Mouse (Mus musculus): ENCODE measurements around the gene Il10. TPM values are rescaled to one million over a fixed set of nuclear protein-coding genes. Genes with fewer than 3 reads are reported as not detected.
A peak's percentile ranks its signal among the peaks of the same experiment; 100 is the strongest.

The Il10 gene
- not detected in 2 replicates for polyA plus RNA-seq (2014; fragmentation: Nextera tagmentation; extraction: Ambion mirVana)

DNA sequence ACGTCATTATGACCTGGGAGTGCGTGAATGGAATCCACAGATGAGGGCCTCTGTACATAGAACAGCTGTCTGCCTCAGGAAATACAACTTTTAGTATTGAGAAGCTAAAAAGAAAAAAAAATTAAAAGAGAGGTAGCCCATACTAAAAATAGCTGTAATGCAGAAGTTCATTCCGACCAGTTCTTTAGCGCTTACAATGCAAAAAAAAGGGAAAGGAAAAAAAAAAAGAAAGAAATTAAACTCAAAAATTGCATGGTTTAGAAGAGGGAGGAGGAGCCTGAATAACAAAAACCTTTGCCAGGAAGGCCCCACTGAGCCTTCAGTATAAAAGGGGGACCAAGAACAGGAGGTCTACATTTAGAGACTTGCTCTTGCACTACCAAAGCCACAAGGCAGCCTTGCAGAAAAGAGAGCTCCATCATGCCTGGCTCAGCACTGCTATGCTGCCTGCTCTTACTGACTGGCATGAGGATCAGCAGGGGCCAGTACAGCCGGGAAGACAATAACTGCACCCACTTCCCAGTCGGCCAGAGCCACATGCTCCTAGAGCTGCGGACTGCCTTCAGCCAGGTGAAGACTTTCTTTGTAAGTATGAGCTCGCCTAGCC, at the start of gene Il10:
Gene Il10 (plus strand): TSS at position 354 of the 607 bp plus-strand sequence.
- Histone ChIP-seq H3K4me2 (replicated peaks; ENCODE audit: low read depth, low read length) (no peak within 1 kb of the TSS), H3K36me3 (ENCODE audit: control insufficient read depth, insufficient read depth, low read length) (no peaks in the 10 kb centered on the region), H3K27ac (ENCODE audit: low read depth, low read length) (no peak within 1 kb of the TSS), H3K4me1 (replicated peaks; ENCODE audit: control insufficient read depth, insufficient read depth, low read length) (no peaks in the 10 kb centered on the region), H3K9me3 (ENCODE audit: control insufficient read depth, low read length) (no peaks in the 10 kb centered on the region), H3K4me3 (ENCODE audit: low read depth, low read length) (no peak within 1 kb of the TSS), H3K9ac (ENCODE audit: low read depth, low read length) (no peak within 1 kb of the TSS), H3K27me3 (ENCODE audit: control insufficient read depth, insufficient read depth, low read length) (no peaks in the 10 kb centered on the region)
- ATAC-seq (ENCODE audit: low FRiP score) (no peak), DNase-seq (ENCODE audit: low spot score) (no peak)
- WGBS: 85% methylated on average over 8 of the region's 8 CpGs

DNA sequence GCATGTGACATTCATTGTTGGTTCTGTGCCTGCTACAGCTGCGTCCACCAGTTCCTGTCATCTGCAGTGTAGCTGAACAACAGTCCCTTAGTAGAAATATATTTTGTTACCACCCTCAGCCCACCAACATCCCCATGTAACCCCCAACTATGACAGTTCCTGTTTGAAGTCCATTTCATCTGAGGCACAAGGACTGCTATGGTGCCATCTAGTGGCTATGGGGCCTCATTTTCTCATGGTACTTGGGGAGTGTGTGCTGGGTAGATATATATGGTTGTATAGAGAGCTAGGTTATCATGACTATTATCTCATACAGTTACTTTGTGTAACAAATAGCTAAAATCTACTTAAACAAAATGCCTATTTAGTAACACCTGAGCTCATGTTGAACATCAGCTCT, 40.2 kb upstream of the Il10 start:
- WGBS: 60% methylated on average over 1 of the region's 1 CpGs
- no peaks in the 10 kb centered on the region for H3K27me3 ChIP-seq (ENCODE audit: control insufficient read depth, insufficient read depth, low read length)
- DNase-seq (ENCODE audit: low spot score): peak; percentile 55

GRCm38 (mm10) chr1:130984441-130984840, 35.2 kb upstream of the Il10 start:
- Histone ChIP-seq H3K9ac (ENCODE audit: low read depth, low read length) (no peak overlapping the region), H3K4me2 (replicated peaks; ENCODE audit: low read depth, low read length) (no peak overlapping the region), H3K4me1 (replicated peaks; ENCODE audit: control insufficient read depth, insufficient read depth, low read length) (no peaks in the 10 kb centered on the region), H3K36me3 (ENCODE audit: control insufficient read depth, insufficient read depth, low read length) (no peaks in the 10 kb centered on the region), H3K9me3 (ENCODE audit: control insufficient read depth, low read length) (no peaks in the 10 kb centered on the region), H3K27me3 (ENCODE audit: control insufficient read depth, insufficient read depth, low read length) (no peaks in the 10 kb centered on the region), H3K4me3 (ENCODE audit: low read depth, low read length) (no peak overlapping the region), H3K27ac (ENCODE audit: low read depth, low read length) (no peak overlapping the region)
- ATAC-seq (ENCODE audit: low FRiP score) (no peak), DNase-seq (ENCODE audit: low spot score) (no peak)
- 66% methylated on average over 7 of the region's 7 CpGs for WGBS

More for the DNA sequence above, 40.2 kb upstream of the Il10 start:
- H3K9ac ChIP-seq (ENCODE audit: low read depth, low read length): no peak overlapping the region
- H3K27ac ChIP-seq (ENCODE audit: low read depth, low read length): no peak overlapping the region
- no peaks in the 10 kb centered on the region for H3K9me3 ChIP-seq (ENCODE audit: control insufficient read depth, low read length)
- H3K4me2 ChIP-seq (replicated peaks; ENCODE audit: low read depth, low read length): no peak overlapping the region
- no peak overlapping the region for H3K4me3 ChIP-seq (ENCODE audit: low read depth, low read length)
- no peak for ATAC-seq (ENCODE audit: low FRiP score)
- no peaks in the 10 kb centered on the region for H3K4me1 ChIP-seq (replicated peaks; ENCODE audit: control insufficient read depth, insufficient read depth, low read length)
- H3K36me3 ChIP-seq (ENCODE audit: control insufficient read depth, insufficient read depth, low read length): no peaks in the 10 kb centered on the region

GRCm38 (mm10) chr1:130987001-130987400, 32.6 kb upstream of the Il10 start:
- DNase-seq (ENCODE audit: low spot score): no peak
- H3K4me2 ChIP-seq (replicated peaks; ENCODE audit: low read depth, low read length): no peak overlapping the region
- WGBS: 90% methylated on average over 5 of the region's 5 CpGs
- no peaks in the 10 kb centered on the region for H3K36me3 ChIP-seq (ENCODE audit: control insufficient read depth, insufficient read depth, low read length)
- H3K27me3 ChIP-seq (ENCODE audit: control insufficient read depth, insufficient read depth, low read length): no peaks in the 10 kb centered on the region
- no peak for ATAC-seq (ENCODE audit: low FRiP score)
- no peak overlapping the region for H3K4me3 ChIP-seq (ENCODE audit: low read depth, low read length)
- H3K9me3 ChIP-seq (ENCODE audit: control insufficient read depth, low read length): no peaks in the 10 kb centered on the region
- no peaks in the 10 kb centered on the region for H3K4me1 ChIP-seq (replicated peaks; ENCODE audit: control insufficient read depth, insufficient read depth, low read length)
- H3K9ac ChIP-seq (ENCODE audit: low read depth, low read length): no peak overlapping the region
- no peak overlapping the region for H3K27ac ChIP-seq (ENCODE audit: low read depth, low read length)

- no peaks in the 10 kb centered on the region for H3K27me3 ChIP-seq (ENCODE audit: control insufficient read depth, insufficient read depth, low read length)
- H3K9ac ChIP-seq (ENCODE audit: low read depth, low read length): no peak overlapping the region
- H3K4me1 ChIP-seq (replicated peaks; ENCODE audit: control insufficient read depth, insufficient read depth, low read length): no peaks in the 10 kb centered on the region
- no peaks in the 10 kb centered on the region for H3K9me3 ChIP-seq (ENCODE audit: control insufficient read depth, low read length)
- no peak for ATAC-seq (ENCODE audit: low FRiP score)
- no peak overlapping the region for H3K4me2 ChIP-seq (replicated peaks; ENCODE audit: low read depth, low read length)
- H3K36me3 ChIP-seq (ENCODE audit: control insufficient read depth, insufficient read depth, low read length): no peaks in the 10 kb centered on the region
- no peak for DNase-seq (ENCODE audit: low spot score)
- H3K27ac ChIP-seq (ENCODE audit: low read depth, low read length): no peak overlapping the region
- H3K4me3 ChIP-seq (ENCODE audit: low read depth, low read length): no peak overlapping the region
Measured at GRCm38 (mm10) chr1:130987418-130987817, 32.2 kb upstream of the Il10 start.

- H3K27ac ChIP-seq (ENCODE audit: low read depth, low read length): no peak overlapping the region
- WGBS: 85% methylated on average over 3 of the region's 3 CpGs
- no peak overlapping the region for H3K4me3 ChIP-seq (ENCODE audit: low read depth, low read length)
- H3K36me3 ChIP-seq (ENCODE audit: control insufficient read depth, insufficient read depth, low read length): no peaks in the 10 kb centered on the region
- H3K9ac ChIP-seq (ENCODE audit: low read depth, low read length): no peak overlapping the region
- ATAC-seq (ENCODE audit: low FRiP score) (no peak), DNase-seq (ENCODE audit: low spot score) (no peak)
- no peak overlapping the region for H3K4me2 ChIP-seq (replicated peaks; ENCODE audit: low read depth, low read length)
- H3K9me3 ChIP-seq (ENCODE audit: control insufficient read depth, low read length): no peaks in the 10 kb centered on the region
- H3K27me3 ChIP-seq (ENCODE audit: control insufficient read depth, insufficient read depth, low read length): no peaks in the 10 kb centered on the region
- no peaks in the 10 kb centered on the region for H3K4me1 ChIP-seq (replicated peaks; ENCODE audit: control insufficient read depth, insufficient read depth, low read length)
Measured at GRCm38 (mm10) chr1:130989331-130989730, 30.3 kb upstream of the Il10 start.

- H3K4me1 ChIP-seq (replicated peaks; ENCODE audit: control insufficient read depth, insufficient read depth, low read length): no peaks in the 10 kb centered on the region
- H3K9me3 ChIP-seq (ENCODE audit: control insufficient read depth, low read length): no peaks in the 10 kb centered on the region
- no peak overlapping the region for H3K27ac ChIP-seq (ENCODE audit: low read depth, low read length)
- H3K9ac ChIP-seq (ENCODE audit: low read depth, low read length): no peak overlapping the region
- H3K27me3 ChIP-seq (ENCODE audit: control insufficient read depth, insufficient read depth, low read length): no peaks in the 10 kb centered on the region
- DNase-seq (ENCODE audit: low spot score): no peak
- H3K4me3 ChIP-seq (ENCODE audit: low read depth, low read length): no peak overlapping the region
- no peak for ATAC-seq (ENCODE audit: low FRiP score)
- 100% methylated on average over 1 of the region's 1 CpGs for WGBS
- no peak overlapping the region for H3K4me2 ChIP-seq (replicated peaks; ENCODE audit: low read depth, low read length)
- H3K36me3 ChIP-seq (ENCODE audit: control insufficient read depth, insufficient read depth, low read length): no peaks in the 10 kb centered on the region
Measured at GRCm38 (mm10) chr1:130990448-130990847, 29.2 kb upstream of the Il10 start.

- Histone ChIP-seq H3K36me3 (ENCODE audit: control insufficient read depth, insufficient read depth, low read length) (no peaks in the 10 kb centered on the region), H3K4me3 (ENCODE audit: low read depth, low read length) (no peak overlapping the region), H3K9me3 (ENCODE audit: control insufficient read depth, low read length) (no peaks in the 10 kb centered on the region), H3K9ac (ENCODE audit: low read depth, low read length) (no peak overlapping the region), H3K27ac (ENCODE audit: low read depth, low read length) (no peak overlapping the region), H3K4me1 (replicated peaks; ENCODE audit: control insufficient read depth, insufficient read depth, low read length) (no peaks in the 10 kb centered on the region), H3K4me2 (replicated peaks; ENCODE audit: low read depth, low read length) (no peak overlapping the region), H3K27me3 (ENCODE audit: control insufficient read depth, insufficient read depth, low read length) (no peaks in the 10 kb centered on the region)
- DNase-seq (ENCODE audit: low spot score): no peak
- 85% methylated on average over 9 of the region's 9 CpGs for WGBS
- ATAC-seq (ENCODE audit: low FRiP score): no peak
Measured at GRCm38 (mm10) chr1:130993574-130994154, 26.0 kb upstream of the Il10 start.

GRCm38 (mm10) chr1:130995515-130995914, 24.1 kb upstream of the Il10 start:
- Histone ChIP-seq H3K27me3 (ENCODE audit: control insufficient read depth, insufficient read depth, low read length) (no peaks in the 10 kb centered on the region), H3K27ac (ENCODE audit: low read depth, low read length) (no peak overlapping the region), H3K4me1 (replicated peaks; ENCODE audit: control insufficient read depth, insufficient read depth, low read length) (no peaks in the 10 kb centered on the region), H3K9me3 (ENCODE audit: control insufficient read depth, low read length) (no peaks in the 10 kb centered on the region), H3K4me2 (replicated peaks; ENCODE audit: low read depth, low read length) (no peak overlapping the region), H3K36me3 (ENCODE audit: control insufficient read depth, insufficient read depth, low read length) (no peaks in the 10 kb centered on the region), H3K4me3 (ENCODE audit: low read depth, low read length) (no peak overlapping the region), H3K9ac (ENCODE audit: low read depth, low read length) (no peak overlapping the region)
- 44% methylated on average over 1 of the region's 1 CpGs for WGBS
- no peak for DNase-seq (ENCODE audit: low spot score)
- no peak for ATAC-seq (ENCODE audit: low FRiP score)
